ENCODE assay signal across 13 mouse cellular contexts in genomic region chr8:121071454-121071853, GRCm38 (mm10). TPM values are rescaled to one million over a fixed set of nuclear protein-coding genes. Genes with fewer than 3 reads are reported as not detected.
DNase-seq lines count a peak whose midpoint lies in the region; ATAC-seq and TF ChIP-seq lines count a peak whose summit lies in the region.
"Had no signal": no experiment of that assay in that cellular context is flagged by ENCODE, and none has a peak within 500 bp of the region (broad histone marks: within the 10 kb centered on the region; RNA-seq: fewer than 3 reads in every experiment).

No protein-coding gene starts in this region.

- H3K9ac ChIP-seq in forebrain, embryonic 16.5 days (replicated peaks; ENCODE audit: low read depth, low read length), result no peak overlapping the region

- peaks cover 4% of the 10 kb centered on the region; the same call in 1 of the 2 replicates for H3K9me3 ChIP-seq in forebrain, embryonic 10.5 days
- H3K9me3 ChIP-seq in forebrain, embryonic 16.5 days (ENCODE audit: control insufficient read depth, low read length), result no peaks in the 10 kb centered on the region

- DNase-seq in forebrain, embryonic 10.5 days (ENCODE audit: extremely low spot score, low spot score), result peak; percentile 24
- no peak for DNase-seq in left cerebral cortex, adult 2 months (ENCODE audit: extremely low spot score in 1 of 2, low spot score in 2 of 2)
- DNase-seq in left cerebral cortex, postnatal 10 days (ENCODE audit: extremely low spot score in 1 of 2, low spot score in 2 of 2), result no peak
- no peak for DNase-seq in testis, postnatal 10 days (ENCODE audit: low spot score)
- DNase-seq in yolk sac, embryonic 10.5 days (ENCODE audit: low spot score), result peak; percentile 55
- no peak for DNase-seq in left cerebral cortex, postnatal 36 days (ENCODE audit: low spot score in 2 of 2)
- DNase-seq: heart, adult 2 months; thymus, postnatal 25 days had no signal

- H3K4me3 ChIP-seq in forebrain, embryonic 10.5 days, result no peak overlapping the region
- no peak overlapping the region for H3K4me3 ChIP-seq in forebrain, embryonic 16.5 days (replicated peaks; ENCODE audit: low read length)
- no peak overlapping the region for H3K4me3 ChIP-seq in left cerebral cortex, adult 2 months
- no peak overlapping the region for H3K4me3 ChIP-seq in testis, adult 2 months (ENCODE audit: control insufficient read depth, low read depth, low read length)
- H3K4me3 ChIP-seq: erythroblast, embryonic 14.5 days; heart, adult 2 months had no signal

- intact Hi-C loops in left cerebral cortex, adult 2 months (cut with DNase I), result no loop called here
- intact Hi-C loops in left cerebral cortex, postnatal 10 days (cut with DNase I), result loop anchor here (5.0 kb wide), 1 partner anchor 174 kb away; no protein-coding TSS in a partner anchor
- intact Hi-C loops in left cerebral cortex, postnatal 36 days (cut with DNase I), result no loop called here

- no peaks in the 10 kb centered on the region for H3K36me3 ChIP-seq in forebrain, embryonic 10.5 days (replicated peaks)
- no peaks in the 10 kb centered on the region for H3K36me3 ChIP-seq in forebrain, embryonic 16.5 days (ENCODE audit: control insufficient read depth, insufficient read depth)
- H3K36me3 ChIP-seq in testis, adult 2 months (ENCODE audit: control insufficient read depth, insufficient read depth, low read length), result no peaks in the 10 kb centered on the region

- WGBS in forebrain, embryonic 10.5 days, result 3% methylated on average over 12 of the region's 12 CpGs
- 2% methylated on average over 12 of the region's 12 CpGs for WGBS in forebrain, embryonic 16.5 days

- peaks cover 31% of the 10 kb centered on the region for H3K4me1 ChIP-seq in forebrain, embryonic 10.5 days
- H3K4me1 ChIP-seq in forebrain, embryonic 16.5 days (replicated peaks; ENCODE audit: control insufficient read depth, insufficient read depth, low read length), result no peaks in the 10 kb centered on the region
- H3K4me1 ChIP-seq in testis, adult 2 months (ENCODE audit: control insufficient read depth, insufficient read depth, low read length), result no peaks in the 10 kb centered on the region

- H3K27me3 ChIP-seq in forebrain, embryonic 10.5 days (ENCODE audit: poor library complexity, severe bottlenecking), result peaks cover 100% of the 10 kb centered on the region
- H3K27me3 ChIP-seq in forebrain, embryonic 16.5 days (replicated peaks; ENCODE audit: control insufficient read depth, insufficient read depth, low read length), result peaks cover 68% of the 10 kb centered on the region
- no peaks in the 10 kb centered on the region; the same call in 1 of the 2 replicates for H3K27me3 ChIP-seq in testis, adult 2 months (ENCODE audit: control insufficient read depth, insufficient read depth, low read length)

- H3K4me2 ChIP-seq in forebrain, embryonic 16.5 days (ENCODE audit: low read length), result no peak overlapping the region

- no peak for ATAC-seq in forebrain, embryonic 16.5 days

- H3K27ac ChIP-seq in forebrain, embryonic 10.5 days, result no peak overlapping the region
- no peak overlapping the region for H3K27ac ChIP-seq in forebrain, embryonic 16.5 days (ENCODE audit: low read length)
- H3K27ac ChIP-seq in left cerebral cortex, adult 2 months, result no peak overlapping the region
- no peak overlapping the region for H3K27ac ChIP-seq in testis, adult 2 months (ENCODE audit: control insufficient read depth, insufficient read depth, low read depth, low read length)
- H3K27ac ChIP-seq: heart, adult 2 months had no signal

- TF ChIP-seq POLR2A in testis, adult 2 months (IDR thresholded peaks at IDR 0.05; ENCODE audit: control insufficient read depth, low read depth, low read length), result no peak

- peak; percentile 8 for TF ChIP-seq CTCF in left cerebral cortex, adult 2 months (IDR thresholded peaks at IDR 0.05)
- peak; percentile 19; the same call in 1 of the 2 replicates for TF ChIP-seq CTCF in testis, adult 2 months (IDR thresholded peaks at IDR 0.05; ENCODE audit: control insufficient read depth, insufficient read depth, insufficient replicate concordance, low read depth, low read length)

RNA-seq across cellular contexts. Expression of gene Foxf1, which starts 12.7 kb away (rescaled TPM):
- polyA plus RNA-seq in forebrain, embryonic 10.5 days (2016; fragmentation: Nextera tagmentation; extraction: Ambion mirVana), result 2.5 and 2.9 TPM in 2 replicates
- 0.91 and 1.1 TPM in 2 replicates for polyA plus RNA-seq in forebrain, embryonic 16.5 days (2015; fragmentation: Nextera tagmentation; extraction: Ambion mirVana)
- under 1 TPM; 0.79 to 0.91 TPM for total RNA-seq in left cerebral cortex, adult 2 months (2021)
- total RNA-seq in left cerebral cortex, postnatal 10 days (2021), result 1 to 10 TPM; 1.4 to 1.5 TPM
- 0.98 and 1.1 TPM in 2 replicates for polyA plus RNA-seq in testis, adult 2 months (2012; rRNA removed)
- under 1 TPM; 0.70 to 0.94 TPM for total RNA-seq in left cerebral cortex, postnatal 36 days (2021)
- total RNA-seq: megakaryocyte, adult 5-6 weeks had no signal
- polyA plus RNA-seq: erythroblast, embryonic 14.5 days had no signal

RNA-seq across cellular contexts. Expression of gene Mthfsd, which starts 36.7 kb away (rescaled TPM):
- polyA plus RNA-seq in forebrain, embryonic 10.5 days (2016; fragmentation: Nextera tagmentation; extraction: Ambion mirVana), result 69.1 and 69.5 TPM in 2 replicates
- polyA plus RNA-seq in forebrain, embryonic 16.5 days (2015; fragmentation: Nextera tagmentation; extraction: Ambion mirVana), result 51.8 and 60.0 TPM in 2 replicates
- total RNA-seq in left cerebral cortex, adult 2 months (2021), result 10 to 100 TPM; 40.0 to 46.5 TPM
- 10 to 100 TPM; 26.5 to 30.1 TPM for total RNA-seq in left cerebral cortex, postnatal 10 days (2021)
- polyA plus RNA-seq in testis, adult 2 months (2012; rRNA removed), result 70.3 and 73.6 TPM in 2 replicates
- 10 to 100 TPM; 39.1 to 41.1 TPM for total RNA-seq in left cerebral cortex, postnatal 36 days (2021)

RNA-seq across cellular contexts. Expression of gene Foxc2, which starts 44.5 kb away (rescaled TPM):
- 4.6 and 6.1 TPM in 2 replicates for polyA plus RNA-seq in forebrain, embryonic 10.5 days (2016; fragmentation: Nextera tagmentation; extraction: Ambion mirVana)
- 1.7 and 2.5 TPM in 2 replicates for polyA plus RNA-seq in forebrain, embryonic 16.5 days (2015; fragmentation: Nextera tagmentation; extraction: Ambion mirVana)
- total RNA-seq in left cerebral cortex, adult 2 months (2021), result 1 to 10 TPM; 1.5 to 2.3 TPM
- 1 to 10 TPM; 2.8 to 3.1 TPM for total RNA-seq in left cerebral cortex, postnatal 10 days (2021)
- 0.20 and 0.22 TPM in 2 replicates for polyA plus RNA-seq in testis, adult 2 months (2012; rRNA removed)
- total RNA-seq in left cerebral cortex, postnatal 36 days (2021), result 1 to 10 TPM; 1.2 to 3.1 TPM
- total RNA-seq: megakaryocyte, adult 5-6 weeks had no signal
- polyA plus RNA-seq: erythroblast, embryonic 14.5 days had no signal

RNA-seq across cellular contexts. Expression of gene Foxl1, which starts 56.3 kb away (rescaled TPM):
- 0.76 and 0.79 TPM in 2 replicates for polyA plus RNA-seq in forebrain, embryonic 10.5 days (2016; fragmentation: Nextera tagmentation; extraction: Ambion mirVana)
- 0.15 TPM in 1 of 2 replicates, not detected in the other for polyA plus RNA-seq in forebrain, embryonic 16.5 days (2015; fragmentation: Nextera tagmentation; extraction: Ambion mirVana)
- total RNA-seq in left cerebral cortex, adult 2 months (2021), result under 1 TPM in 1 of 2 experiments, not detected in 1; 0.21 TPM
- total RNA-seq in left cerebral cortex, postnatal 10 days (2021), result under 1 TPM in 1 of 2 experiments, not detected in 1; 0.36 TPM
- not detected in 2 replicates for polyA plus RNA-seq in testis, adult 2 months (2012; rRNA removed)
- under 1 TPM in 1 of 2 experiments, not detected in 1; 0.29 TPM for total RNA-seq in left cerebral cortex, postnatal 36 days (2021)
- total RNA-seq: megakaryocyte, adult 5-6 weeks had no signal
- polyA plus RNA-seq: erythroblast, embryonic 14.5 days; spleen, adult 2 months had no signal

Comparison
In these comparisons a context has a peak if more than half of its experiments do, and no peak if none do; other contexts are left out.
1. DNase-seq: peak in forebrain, embryonic 10.5 days (single experiment) and yolk sac, embryonic 10.5 days (single experiment); none in left cerebral cortex, adult 2 months (0 of 2), left cerebral cortex, postnatal 10 days (0 of 2), testis, postnatal 10 days (single experiment) and left cerebral cortex, postnatal 36 days (0 of 2).